Mouse (Mus musculus) layer of hippocampus, adult 6 months (tissue): ENCODE results near the gene Paqr6. TPM values are rescaled to one million over a fixed set of nuclear protein-coding genes. Genes with fewer than 3 reads are reported as not detected.

Experiments
- long read RNA-seq, 2 experiments: library from polyadenylated mRNA; unstranded; transcript quantifications; one replicate each; pipeline ENCODE4 v2.0.0; 2019 to 2020
- polyA plus RNA-seq: library from polyadenylated mRNA; unstranded; fragments of <200 nt; fragmentation: Nextera tagmentation; gene quantifications from 2 replicates; pipeline ENCODE4 v1.2.3, GENCODE M21; 2021

The Paqr6 gene
- polyA plus RNA-seq: 18.9 and 21.1 TPM in 2 replicates
- long read RNA-seq, experiment 1, transcript Paqr6-204 (8 exons, 1,670 nt): major isoform, 28 of 41 reads
- long read RNA-seq, experiment 1, partial matches to known transcripts: 2 of 41 reads
- long read RNA-seq, experiment 1, other reads (novel, unspliced or antisense): 10 of 41 reads
- long read RNA-seq, experiment 2, transcript Paqr6-204 (8 exons, 1,670 nt): major isoform, 107 of 162 reads
- long read RNA-seq, experiment 2, partial matches to known transcripts: 9 of 162 reads
- long read RNA-seq, experiment 2, other reads (novel, unspliced or antisense): 44 of 162 reads

GRCm38 (mm10) chr3:88364337-88364736 is at the start of gene Paqr6:
Gene Paqr6 (plus strand): TSS chr3:88364584.

GRCm38 (mm10) chr3:88324951-88325405 is 39.4 kb upstream of the Paqr6 start, which contains the start of gene Glmp:
Gene Glmp (plus strand): TSS chr3:88325023.

GRCm38 (mm10) chr3:88336058-88337013 is 28.0 kb upstream of the Paqr6 start, which contains the start of the genes Tmem79 and Smg5:
Gene Tmem79 (minus strand): TSS chr3:88336148.
Gene Smg5 (plus strand): TSS chr3:88336260.

GRCm38 (mm10) chr3:88372643-88373042 is 8.3 kb downstream of the Paqr6 start, which contains the start of gene Bglap3:
Gene Bglap3 (minus strand): TSS chr3:88372743.

GRCm38 (mm10) chr3:88378599-88378998 is 14.2 kb downstream of the Paqr6 start, which contains the start of gene Bglap2:
Gene Bglap2 (minus strand): TSS chr3:88378699.

GRCm38 (mm10) chr3:88384364-88384763 is 20.0 kb downstream of the Paqr6 start, which contains the start of gene Bglap:
Gene Bglap (minus strand): TSS chr3:88384464.

GRCm38 (mm10) chr3:88409741-88410644 is 45.6 kb downstream of the Paqr6 start, which contains the start of gene Pmf1:
Gene Pmf1 (minus strand): TSS chr3:88410331.

Other genes starting within 250 kb of the Paqr6 start
- gene Mef2d, start 222.2 kb upstream of the Paqr6 start, polyA plus RNA-seq: 62.2 and 79.5 TPM in 2 replicates
- 0.11 TPM in 1 of 2 replicates, not detected in the other for gene Rhbg, start 109.9 kb upstream of the Paqr6 start, polyA plus RNA-seq
- 0.10 TPM in 1 of 2 replicates, not detected in the other for gene Gm38392, start 77.4 kb upstream of the Paqr6 start, polyA plus RNA-seq
- 3.9 and 4.6 TPM in 2 replicates for gene Tsacc, start 67.6 kb upstream of the Paqr6 start, polyA plus RNA-seq
- 205 and 208 TPM in 2 replicates for gene Cct3, start 67.5 kb upstream of the Paqr6 start, polyA plus RNA-seq
- gene Glmp, start 39.6 kb upstream of the Paqr6 start, polyA plus RNA-seq: 180 and 195 TPM in 2 replicates
- gene Tmem79, start 28.4 kb upstream of the Paqr6 start, polyA plus RNA-seq: 0.83 and 0.92 TPM in 2 replicates
- gene Smg5, start 28.3 kb upstream of the Paqr6 start, polyA plus RNA-seq: 5.1 and 6.5 TPM in 2 replicates
- not detected in 2 replicates for gene Bglap3, start 8.2 kb downstream of the Paqr6 start, polyA plus RNA-seq
- not detected in 2 replicates for gene Bglap2, start 14.1 kb downstream of the Paqr6 start, polyA plus RNA-seq
- gene Bglap, start 19.9 kb downstream of the Paqr6 start, polyA plus RNA-seq: 0.48 TPM in 1 of 2 replicates, not detected in the other
- gene Pmf1, start 45.7 kb downstream of the Paqr6 start, polyA plus RNA-seq: 6.6 and 7.3 TPM in 2 replicates
- gene Slc25a44, start 60.6 kb downstream of the Paqr6 start, polyA plus RNA-seq: 40.4 and 41.6 TPM in 2 replicates
- gene Sema4a, start 96.6 kb downstream of the Paqr6 start, polyA plus RNA-seq: 9.7 and 10.8 TPM in 2 replicates
- 38.9 and 42.1 TPM in 2 replicates for gene Lmna, start 145.4 kb downstream of the Paqr6 start, polyA plus RNA-seq
- 0.19 and 0.24 TPM in 2 replicates for gene Mex3a, start 167.8 kb downstream of the Paqr6 start, polyA plus RNA-seq
- 0.14 TPM in 1 of 2 replicates, not detected in the other for gene Rab25, start 183.7 kb downstream of the Paqr6 start, polyA plus RNA-seq
- 126 and 151 TPM in 2 replicates for gene Lamtor2, start 188.5 kb downstream of the Paqr6 start, polyA plus RNA-seq
- 12.7 and 13.2 TPM in 2 replicates for gene Ubqln4, start 189.2 kb downstream of the Paqr6 start, polyA plus RNA-seq
- gene Ssr2, start 211.3 kb downstream of the Paqr6 start, polyA plus RNA-seq: 214 and 223 TPM in 2 replicates
- 51.9 and 53.2 TPM in 2 replicates for gene Arhgef2, start 241.4 kb downstream of the Paqr6 start, polyA plus RNA-seq